Mouse (Mus musculus) ZHBTc4 (cell line): Measurements from ENCODE around the gene Ica1.

ENCODE experiments used
- DNase-seq: peaks from one replicate; pipeline ENCODE4 v3.0.0-alpha.2; 2011; ENCODE audit warnings: low read depth, low spot score

The Ica1 gene

DNA sequence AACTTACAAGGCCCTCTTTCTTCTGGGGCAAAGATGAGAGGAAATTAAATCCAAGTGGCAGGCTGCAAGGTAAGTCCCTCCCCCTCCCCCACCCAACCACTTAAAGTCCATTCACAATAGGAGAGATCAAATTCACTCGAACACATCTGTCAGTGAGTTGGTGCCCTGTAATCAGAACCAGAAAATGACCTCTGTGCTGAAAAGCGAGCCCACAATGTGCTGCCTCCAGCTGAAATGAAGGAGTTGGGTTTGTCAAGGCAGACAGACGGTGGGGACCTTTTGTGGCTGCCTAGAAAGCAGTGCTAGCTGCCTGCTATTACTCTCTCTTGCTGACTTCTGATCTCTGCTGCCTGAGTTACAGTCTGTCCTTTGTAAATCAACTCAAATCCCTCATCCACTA is 35.8 kb downstream of the Ica1 start:
- DNase-seq = peak; percentile 48

DNA sequence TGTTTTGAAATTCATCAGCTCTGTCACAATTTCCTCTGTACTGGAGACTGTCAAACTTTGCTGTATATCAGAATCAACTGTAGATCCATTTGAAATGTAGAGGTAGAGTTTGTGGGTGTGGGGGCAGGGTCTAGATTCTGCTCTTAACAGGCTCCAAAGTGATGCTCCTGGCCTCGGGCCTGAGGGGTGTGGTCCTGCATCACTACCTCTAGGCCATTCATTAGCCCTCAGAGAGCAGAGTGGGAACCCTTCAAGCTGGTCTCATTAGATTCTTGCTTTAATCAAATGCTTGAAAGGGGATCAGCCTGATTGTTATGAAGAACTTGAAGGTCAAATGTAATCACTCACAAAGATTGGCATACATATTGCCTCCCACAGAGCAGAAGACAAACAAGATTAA is 36.6 kb downstream of the Ica1 start:
- DNase-seq = peak; percentile 21

DNA sequence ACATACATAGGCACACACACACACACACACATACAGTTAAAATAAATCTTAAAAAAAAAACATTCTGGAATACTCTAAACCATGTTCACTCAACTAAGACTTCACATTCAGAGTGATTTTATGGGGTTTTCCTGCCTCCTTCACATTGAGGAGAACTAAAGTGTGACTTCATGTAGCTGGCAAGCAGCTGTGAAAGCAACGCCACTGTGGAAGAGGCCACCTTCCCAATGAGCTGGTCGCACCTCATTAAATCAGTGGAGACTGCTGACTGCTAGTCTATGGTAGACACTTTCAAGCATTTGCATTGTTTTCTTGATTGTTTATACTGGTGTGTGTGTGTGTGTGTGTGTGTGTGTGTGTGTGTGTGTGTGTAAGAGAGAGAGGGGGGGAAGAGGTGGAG is 38.2 kb downstream of the Ica1 start:
- no peak for DNase-seq

DNA sequence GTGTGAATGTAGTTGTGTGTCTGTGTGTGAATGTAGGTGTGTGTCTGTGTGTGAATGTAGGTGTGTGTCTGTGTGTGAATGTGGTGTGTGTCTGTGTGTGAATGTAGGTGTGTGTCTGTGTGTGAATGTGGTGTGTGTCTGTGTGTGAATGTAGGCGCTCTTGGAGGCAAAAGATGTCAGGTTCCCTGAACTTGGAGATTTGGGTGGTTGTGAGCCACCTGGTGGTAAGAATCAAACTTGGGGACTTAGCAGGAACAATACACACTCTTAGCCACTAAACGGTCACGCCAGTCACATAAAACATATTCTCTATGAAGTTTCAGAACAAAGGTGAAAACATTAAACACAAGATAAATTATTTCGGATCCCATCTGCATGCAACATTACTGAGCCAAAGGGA is 39.9 kb downstream of the Ica1 start:
- DNase-seq = peak; percentile 24

DNA sequence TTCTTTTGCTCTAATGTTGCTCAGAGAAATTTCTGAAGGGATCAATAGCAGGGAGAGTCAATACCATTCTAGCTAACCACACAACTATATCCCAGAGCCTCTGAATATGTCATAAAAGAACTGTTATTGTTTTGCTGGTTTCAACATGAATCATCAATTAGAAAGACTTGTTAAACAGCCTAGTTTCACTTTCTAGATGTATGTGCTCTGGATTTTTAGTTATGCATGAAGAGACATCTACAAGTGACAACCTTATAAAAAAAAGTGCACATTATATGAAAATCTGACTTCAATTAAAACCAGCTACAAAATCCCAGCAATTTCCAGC is 41.8 kb downstream of the Ica1 start:
- DNase-seq = no peak

DNA sequence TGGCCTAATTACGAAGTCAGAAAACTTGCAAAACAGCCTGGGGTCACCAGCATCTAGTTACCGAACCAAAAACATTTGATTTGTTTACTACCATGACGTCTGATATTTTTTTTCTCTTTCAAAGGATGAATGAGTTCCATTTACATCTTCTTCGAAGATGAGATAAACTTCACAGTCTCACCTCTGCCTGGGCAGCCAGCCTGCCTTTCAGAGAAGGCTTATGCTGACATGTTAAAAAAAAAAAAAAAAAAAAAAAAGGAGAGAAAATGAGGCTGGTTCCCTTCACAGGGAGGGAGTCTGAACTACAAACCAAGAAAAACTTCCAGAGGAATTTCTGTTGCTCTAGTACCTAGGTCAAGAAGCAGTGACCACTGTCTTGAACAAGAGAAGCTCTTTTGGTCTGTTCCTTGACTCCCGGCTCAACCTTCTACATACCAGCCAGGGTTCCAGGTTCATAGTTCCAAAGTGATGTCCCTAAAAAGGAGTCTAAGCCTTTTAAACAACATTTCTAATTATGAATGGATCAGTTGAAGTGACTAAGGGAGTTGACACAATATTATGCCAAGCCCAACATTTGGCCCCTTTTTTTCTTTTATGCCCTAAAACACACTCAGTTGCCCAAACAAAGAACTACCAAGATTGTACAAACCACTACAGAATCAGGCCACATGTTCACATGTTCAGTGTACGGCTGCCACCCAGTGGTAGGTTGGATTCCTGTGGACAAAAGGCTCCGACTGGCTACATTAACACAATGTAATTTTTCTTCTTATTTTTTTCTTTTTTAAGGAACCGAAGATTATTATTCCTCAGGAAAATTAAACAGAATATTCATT is 42.4 kb downstream of the Ica1 start:
- peak; percentile 40 for DNase-seq

DNA sequence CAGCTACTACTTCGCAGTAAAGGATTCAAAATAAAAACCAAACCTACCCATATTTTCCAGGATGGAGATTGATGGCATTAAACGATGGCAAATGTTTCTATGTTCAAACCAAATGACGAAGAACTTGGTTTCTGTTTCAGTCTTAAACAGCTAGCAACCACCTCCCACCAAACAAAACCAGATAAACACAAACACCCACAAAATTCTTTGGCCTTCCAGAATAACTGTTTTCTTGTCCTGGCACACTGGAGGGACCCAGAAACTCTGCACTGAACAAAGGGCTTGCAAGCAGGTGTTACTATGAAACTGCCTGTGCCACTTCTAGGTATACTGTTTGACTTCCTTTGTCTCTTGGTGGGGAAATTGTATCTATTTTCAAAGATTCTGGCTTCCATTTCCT is 43.2 kb downstream of the Ica1 start:
- no peak for DNase-seq

DNA sequence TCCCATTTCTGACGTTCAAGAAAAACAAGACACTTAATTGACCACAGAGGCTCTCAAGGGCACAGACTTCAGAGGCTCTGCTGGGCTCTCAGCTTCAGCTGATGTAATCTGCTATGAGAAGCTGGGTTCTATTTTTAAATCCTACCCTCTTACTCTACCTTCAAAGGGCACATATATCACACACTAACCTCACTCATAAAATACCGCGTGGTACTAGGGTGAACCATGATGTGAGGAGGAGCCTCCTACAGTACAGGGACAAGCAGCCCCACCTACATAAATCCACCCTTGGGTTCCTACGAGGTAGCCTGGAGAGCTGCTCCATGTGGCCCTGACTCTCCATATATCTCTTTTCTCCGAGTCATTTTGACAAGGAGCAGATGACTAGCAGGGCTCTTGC is 45.8 kb downstream of the Ica1 start:
- DNase-seq = no peak

DNA sequence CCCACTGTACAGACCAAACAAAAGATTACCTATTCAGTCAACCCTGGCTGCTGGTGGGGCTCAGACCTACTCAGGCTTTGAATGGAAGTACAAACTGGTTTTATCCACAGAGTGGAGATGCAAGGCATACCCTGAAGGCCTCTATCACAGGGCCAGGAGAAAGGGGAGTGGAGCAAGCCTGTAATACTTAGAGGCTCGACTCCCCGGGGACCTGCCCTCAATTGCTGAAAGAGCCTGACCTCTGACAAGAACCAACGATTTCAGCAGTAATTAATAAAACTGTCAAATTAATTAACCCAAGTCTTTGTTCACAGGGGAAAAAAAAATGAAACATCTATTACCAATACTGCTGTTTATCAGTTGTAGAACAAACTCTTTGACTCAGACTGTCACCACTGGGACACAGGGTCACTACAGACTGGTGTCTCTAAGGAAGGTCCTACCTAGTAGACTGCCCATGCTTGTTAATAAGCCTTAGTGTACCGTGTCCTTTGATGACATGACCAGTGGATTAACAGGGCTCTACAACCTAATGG is 46.6 kb downstream of the Ica1 start:
- no peak for DNase-seq

DNA sequence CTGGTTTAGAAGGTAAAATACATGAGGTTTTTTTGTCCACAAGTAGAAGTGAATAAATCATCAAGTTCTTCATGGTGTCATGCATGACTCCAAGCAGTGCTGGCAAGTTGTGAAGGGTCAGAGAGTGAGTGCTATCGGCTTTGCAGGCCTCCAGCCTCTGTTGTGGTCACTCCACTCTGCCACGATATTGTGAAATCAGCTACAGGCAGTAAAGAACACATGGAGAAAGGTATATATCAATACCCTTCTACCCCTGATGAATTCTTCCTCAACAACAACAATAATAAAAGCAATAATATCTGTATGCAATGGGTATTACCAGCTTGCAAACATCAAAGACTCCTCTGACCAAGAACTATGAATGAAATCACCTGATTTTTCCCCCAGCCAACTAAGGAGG is 47.9 kb downstream of the Ica1 start:
- no peak for DNase-seq

DNA sequence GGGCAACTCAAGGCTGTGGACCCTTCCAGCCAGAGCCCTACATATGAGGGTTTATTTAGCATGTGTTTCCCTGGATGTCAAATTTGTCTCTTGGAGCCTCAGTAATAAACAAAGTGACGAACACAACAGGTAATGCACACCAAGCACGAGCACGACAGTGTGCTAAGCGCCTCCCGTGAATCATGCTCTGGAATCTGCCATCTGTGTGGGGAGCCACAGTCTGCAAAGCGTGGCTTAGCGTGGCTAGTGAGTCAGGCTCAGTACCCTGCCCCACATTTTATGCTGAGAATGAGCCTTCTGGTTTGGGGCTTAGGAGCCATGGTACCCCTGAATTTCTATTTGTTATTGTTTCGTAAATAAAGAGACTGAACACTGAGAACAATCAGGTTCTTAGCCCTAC is 50.5 kb downstream of the Ica1 start:
- DNase-seq = no peak

DNA sequence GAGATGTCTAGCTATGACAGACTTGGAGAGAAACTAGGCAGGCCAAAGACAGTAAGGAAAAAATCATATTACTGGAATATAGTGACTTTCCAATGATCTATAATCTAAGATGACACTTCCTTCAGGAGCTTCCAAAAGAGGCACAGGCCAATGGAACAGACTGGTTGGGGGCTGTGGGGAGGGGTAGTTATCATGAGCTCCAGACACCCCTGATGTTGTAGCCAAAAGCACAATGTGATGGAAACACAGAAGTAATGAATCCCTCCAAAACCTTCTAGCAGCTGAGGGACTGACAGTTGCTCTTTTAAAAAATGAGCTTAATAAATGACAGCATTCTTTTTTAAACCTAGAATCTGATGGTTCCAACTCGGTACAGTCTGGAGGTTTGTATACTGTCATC is 52.7 kb downstream of the Ica1 start:
- no peak for DNase-seq

DNA sequence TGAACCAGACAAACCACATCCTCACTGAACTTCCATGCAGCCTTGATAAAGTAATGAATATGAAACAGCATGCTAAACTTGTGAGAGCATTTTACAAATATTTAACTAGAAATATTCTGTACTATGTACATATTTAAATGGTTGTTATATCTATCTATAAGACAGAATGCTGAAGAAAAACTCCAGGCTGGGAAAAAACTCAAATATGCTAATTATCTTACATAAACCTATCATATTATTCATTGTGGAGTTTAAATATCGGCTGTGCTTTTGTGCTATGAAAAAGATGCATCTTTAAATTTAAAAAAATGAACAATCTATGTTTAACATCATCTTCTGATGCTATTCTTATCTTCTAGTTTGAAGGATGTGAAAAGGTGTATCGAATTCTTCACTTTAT is 58.6 kb downstream of the Ica1 start:
- no peak for DNase-seq

DNA sequence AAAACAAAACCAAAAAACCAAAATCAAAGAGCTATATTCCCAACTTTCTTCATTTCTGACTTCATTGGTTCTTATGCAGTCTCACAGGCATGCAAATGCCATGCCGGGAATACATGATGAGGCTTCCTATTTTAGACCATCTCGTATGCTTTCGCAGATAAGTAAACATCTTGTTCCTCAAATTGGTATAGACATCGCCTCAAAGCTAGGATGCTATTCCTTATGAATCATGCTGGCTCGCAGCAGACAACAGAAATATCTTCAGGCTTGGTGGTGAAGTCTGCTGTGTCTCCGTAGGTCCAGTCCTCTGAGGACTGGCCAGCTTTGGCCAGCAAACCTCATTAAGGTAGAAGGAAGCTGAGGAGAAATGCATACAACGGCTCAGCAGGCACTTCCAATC is 60.3 kb downstream of the Ica1 start:
- no peak for DNase-seq

DNA sequence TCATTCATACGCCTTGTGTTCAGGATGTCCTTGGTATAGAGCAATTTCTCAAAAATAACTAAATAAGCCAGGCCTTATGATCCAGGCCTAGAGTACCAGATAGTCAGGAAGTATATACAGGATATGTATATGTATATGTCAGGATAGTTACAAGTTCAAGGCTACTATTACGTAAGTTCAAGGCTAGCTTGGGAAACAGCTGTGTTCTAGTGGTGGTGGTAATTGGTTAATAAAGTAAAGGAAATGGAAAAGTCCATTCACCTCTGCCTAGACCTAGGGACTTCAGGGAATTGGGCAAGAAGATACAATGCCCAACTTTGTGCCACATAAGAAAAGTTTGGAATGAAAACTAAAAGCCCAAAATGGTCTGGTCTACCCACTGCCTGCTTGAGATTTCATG is 61.7 kb downstream of the Ica1 start:
- no peak for DNase-seq

DNA sequence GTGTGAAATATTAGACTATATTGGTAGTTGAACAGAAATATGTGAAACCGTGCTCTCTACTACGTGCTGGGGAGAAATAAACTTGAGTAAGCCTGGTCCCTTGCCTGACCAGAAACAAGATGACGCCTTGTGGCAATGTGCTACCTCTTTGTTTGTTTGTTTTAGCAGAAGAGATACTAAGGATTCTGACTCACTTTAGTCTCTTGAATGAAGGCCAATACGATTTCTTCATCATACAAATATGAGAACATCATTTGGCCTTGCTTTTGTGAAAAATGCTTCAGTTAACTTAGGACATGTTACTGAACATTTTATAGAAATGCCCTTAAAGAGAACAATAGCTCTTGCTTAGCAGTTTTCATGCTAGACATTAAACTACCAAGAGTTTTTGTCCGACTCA is 67.0 kb downstream of the Ica1 start:
- DNase-seq = no peak

DNA sequence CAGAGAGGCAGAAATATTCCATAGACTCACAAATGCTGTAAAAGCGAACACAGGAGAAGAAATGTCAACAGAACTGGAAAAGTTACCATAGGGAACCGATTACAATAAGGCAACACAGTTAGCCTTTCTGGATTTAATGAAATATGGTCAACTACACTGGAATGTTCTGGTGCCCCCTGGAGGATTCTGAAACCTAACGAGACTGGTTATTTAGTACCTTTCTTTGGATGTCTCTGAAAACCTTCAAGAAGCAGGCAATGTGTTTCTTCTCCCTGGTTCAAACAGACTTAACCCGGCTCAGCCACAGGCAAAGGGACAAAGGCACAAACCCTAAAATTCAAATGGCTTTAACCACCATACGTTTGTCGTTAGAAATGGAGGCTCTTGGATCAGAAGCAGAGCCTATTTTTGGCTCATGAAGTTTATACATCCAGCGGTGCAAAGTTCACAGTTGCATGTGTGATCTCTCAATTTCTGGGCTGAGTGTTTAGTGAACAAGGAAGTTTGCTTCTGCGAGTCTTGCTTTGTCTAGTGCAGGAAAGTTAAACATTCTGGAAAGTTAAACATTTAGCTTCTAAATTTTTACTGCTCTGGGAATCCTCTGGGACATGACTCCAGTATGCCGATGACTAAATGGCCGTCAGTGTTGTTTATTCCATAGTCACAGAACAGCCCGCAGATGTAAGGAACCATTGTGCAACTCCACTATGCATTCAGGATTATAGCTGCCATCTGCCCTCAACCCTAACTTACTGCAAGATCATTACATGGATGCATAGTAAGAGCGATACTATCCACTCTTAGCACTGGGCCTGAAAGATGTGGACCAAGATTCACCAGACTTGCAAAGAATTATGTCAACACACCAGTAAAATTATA is 83.4 kb downstream of the Ica1 start:
- no peak for DNase-seq

DNA sequence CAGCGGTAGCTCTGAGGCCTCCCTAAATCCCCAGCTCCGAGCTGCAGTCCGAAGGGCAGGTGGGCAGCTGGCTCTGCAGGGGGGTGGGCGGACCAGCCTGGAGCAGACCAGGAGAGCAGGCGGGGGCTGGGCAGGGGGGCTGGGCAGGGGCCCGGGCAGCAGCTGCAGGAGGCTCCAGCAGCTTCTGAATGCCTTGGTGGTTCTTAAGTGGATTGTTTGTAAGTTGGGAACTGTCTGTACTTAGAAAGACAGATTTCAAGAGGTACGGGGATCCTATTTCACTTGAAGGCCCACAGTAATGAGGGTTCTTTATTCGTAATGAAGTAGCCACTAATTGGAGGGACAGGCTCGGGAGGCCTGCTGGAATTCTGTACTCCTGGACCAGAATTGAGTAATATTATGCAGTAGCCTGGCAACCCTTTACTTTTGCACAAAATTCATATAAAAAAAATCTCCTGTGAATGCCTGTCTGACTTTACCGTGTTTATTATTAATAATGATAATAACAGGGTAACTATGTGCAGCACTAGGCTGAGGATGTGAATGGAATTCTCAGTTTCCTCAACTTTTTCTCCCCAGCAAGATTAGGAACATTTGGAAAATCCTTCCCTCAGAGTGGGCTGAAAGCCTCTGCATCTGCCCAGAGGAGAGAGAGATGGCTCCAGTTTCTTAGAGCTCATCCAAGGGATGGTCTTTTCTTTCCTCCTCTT is 84.2 kb downstream of the Ica1 start:
- DNase-seq = no peak

DNA sequence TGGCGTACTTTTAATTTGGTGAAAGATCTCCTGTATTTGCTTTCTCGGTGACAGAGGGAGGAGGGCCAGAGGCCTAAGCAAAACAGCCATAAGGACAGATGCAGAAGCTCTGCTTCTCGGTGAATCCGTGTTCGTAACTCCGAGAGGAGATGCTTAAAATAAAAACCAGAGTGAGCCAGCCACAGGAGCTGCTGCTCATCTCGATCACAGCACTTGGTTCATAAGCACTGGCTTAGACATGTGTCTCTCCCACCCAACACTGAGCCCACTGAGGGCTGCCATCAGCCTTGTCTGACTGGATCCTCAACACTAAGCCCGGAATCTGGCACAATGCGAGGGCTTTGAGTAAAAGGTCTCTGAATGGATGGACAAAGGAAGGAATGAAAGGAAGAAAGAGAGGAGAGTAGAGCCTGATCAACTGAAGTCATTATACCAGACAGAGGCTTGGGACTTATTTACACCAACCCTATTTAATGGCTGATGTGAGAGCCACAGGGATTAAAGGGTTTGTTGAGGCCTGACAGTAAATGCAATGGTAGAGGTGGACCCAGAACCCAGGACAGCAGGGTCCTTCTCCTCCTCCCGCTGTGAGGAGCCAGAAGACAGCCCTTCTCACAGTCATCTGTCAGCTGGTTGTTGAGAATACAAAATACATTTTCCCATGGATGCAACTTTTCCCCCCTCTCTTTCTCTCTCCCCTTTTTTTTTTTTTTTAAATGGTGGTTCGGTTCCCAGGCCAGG is 85.0 kb downstream of the Ica1 start:
- DNase-seq = no peak

DNA sequence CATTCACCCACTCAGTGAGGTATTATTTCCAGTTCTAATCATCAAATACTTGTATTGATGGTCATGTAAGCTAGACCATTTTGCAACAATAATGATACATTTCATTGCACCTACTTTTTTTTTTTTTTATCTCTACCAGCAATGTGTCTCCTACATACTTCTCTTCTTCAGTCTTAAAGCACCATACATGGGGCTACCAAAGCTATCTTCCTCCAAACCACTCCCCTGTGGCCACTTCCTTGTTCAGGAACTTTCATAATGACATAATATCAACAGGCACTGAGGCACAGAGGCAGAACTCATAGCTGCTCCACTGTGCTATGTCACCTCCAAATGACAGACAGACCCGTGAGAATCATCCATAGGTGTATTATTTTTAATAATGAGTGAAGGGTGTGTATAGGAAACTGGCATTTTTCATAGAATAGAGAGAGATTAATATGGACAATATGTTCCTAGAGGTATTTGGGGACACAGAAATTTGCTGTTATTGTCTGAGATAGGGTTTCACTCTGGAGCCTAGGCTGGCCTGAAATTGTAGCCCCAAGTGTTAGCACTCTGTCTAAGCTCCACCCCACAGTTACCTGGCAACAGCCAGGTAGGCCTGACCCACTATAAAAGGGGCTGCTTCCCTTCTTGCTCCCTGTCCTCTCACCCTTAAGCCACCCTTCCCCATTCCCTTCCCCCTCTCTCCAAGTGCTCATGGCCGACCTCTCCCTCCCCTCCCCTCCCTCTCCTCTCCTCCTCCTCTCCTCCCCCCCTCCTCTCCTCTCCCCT is 86.9 kb downstream of the Ica1 start:
- DNase-seq = no peak

DNA sequence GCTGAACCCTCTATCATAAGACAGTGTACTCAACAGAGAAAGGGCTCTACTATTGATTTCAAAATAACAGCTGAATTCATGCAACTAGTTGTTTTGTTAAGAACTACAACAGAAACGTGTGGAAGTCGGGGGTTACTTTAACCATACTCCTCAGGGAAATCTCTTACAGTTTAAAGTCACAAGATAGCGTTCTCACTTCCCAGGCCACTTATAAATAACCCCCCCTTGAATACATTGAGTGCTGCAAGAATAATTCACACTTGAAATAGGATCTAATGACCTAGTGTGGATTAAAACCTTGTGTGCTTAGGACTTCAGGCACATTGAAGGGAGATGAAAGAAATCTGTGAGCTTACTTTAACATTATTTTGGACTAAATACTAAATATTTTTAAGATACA is 87.8 kb downstream of the Ica1 start:
- no peak for DNase-seq
